Mouse (Mus musculus) liver, adult 2 months (tissue): Measurements from ENCODE around the gene Dop1a.

Experiments used
- CTCF ChIP-seq: fragments of 200-500 bp; IDR thresholded peaks from 2 replicates; pipeline ENCODE4 v1.5.1; 2011; ENCODE audit warnings: low read depth, low read length, control low read depth
- POLR2A ChIP-seq: fragments of 200-500 bp; IDR thresholded peaks from 2 replicates; pipeline ENCODE4 v1.6.1; 2011; ENCODE audit warnings: low read length, control low read depth; ENCODE audit not compliant: insufficient read depth; ENCODE audit errors: extremely low read depth

- TF ChIP-seq POLR2A, result no peak
- TF ChIP-seq CTCF, result no peak
Observed at GRCm38 (mm10) chr9:86543451-86543850, 76.5 kb downstream of the Dop1a start.
